Mouse (Mus musculus): ENCODE results near the gene Sema4f.
A peak's percentile ranks its signal among the peaks of the same experiment; 100 is the strongest.

Gene Sema4f

GRCm38 (mm10) chr6:82939167-82939912 is at the start of gene Sema4f:
Gene Sema4f (minus strand): TSS chr6:82939769.
- DNase-seq, result peak; percentile 94

- no peak for DNase-seq
Observed at GRCm38 (mm10) chr6:82987411-82987971, 47.9 kb upstream of the Sema4f start.

- DNase-seq, result peak; percentile 67
Observed at GRCm38 (mm10) chr6:82971031-82971430, 31.5 kb upstream of the Sema4f start.

GRCm38 (mm10) chr6:82969249-82970084 is 29.9 kb upstream of the Sema4f start:
- DNase-seq, result no peak

- no peak for DNase-seq
Observed at GRCm38 (mm10) chr6:82961664-82962063, 22.1 kb upstream of the Sema4f start.

GRCm38 (mm10) chr6:82956553-82957251 is 17.1 kb upstream of the Sema4f start:
- DNase-seq, result no peak

GRCm38 (mm10) chr6:82946651-82947050 is 7.1 kb upstream of the Sema4f start, which contains the start of gene M1ap:
Gene M1ap (plus strand): TSS chr6:82946902.
- DNase-seq, result no peak

GRCm38 (mm10) chr6:82945750-82946149 is 6.2 kb upstream of the Sema4f start:
- DNase-seq, result no peak

- DNase-seq, result no peak
Observed at GRCm38 (mm10) chr6:82940765-82941164, 1.2 kb upstream of the Sema4f start.

- peak; percentile 46 for DNase-seq
Observed at GRCm38 (mm10) chr6:82934616-82935230, 4.8 kb downstream of the Sema4f start.

GRCm38 (mm10) chr6:82927617-82928016 is 12.0 kb downstream of the Sema4f start:
- DNase-seq, result no peak

- DNase-seq, result peak; percentile 55
Observed at GRCm38 (mm10) chr6:82926528-82926927, 13.0 kb downstream of the Sema4f start.

GRCm38 (mm10) chr6:82926106-82926505 is 13.5 kb downstream of the Sema4f start:
- DNase-seq, result peak; percentile 72

GRCm38 (mm10) chr6:82925005-82925404 is 14.6 kb downstream of the Sema4f start:
- no peak for DNase-seq

- DNase-seq, result no peak
Observed at GRCm38 (mm10) chr6:82921426-82922224, 17.9 kb downstream of the Sema4f start.

GRCm38 (mm10) chr6:82919520-82919919 is 20.0 kb downstream of the Sema4f start:
- peak; percentile 51 for DNase-seq

- peak; percentile 65 for DNase-seq
Observed at GRCm38 (mm10) chr6:82918371-82918770, 21.2 kb downstream of the Sema4f start.

- DNase-seq, result no peak
Observed at GRCm38 (mm10) chr6:82917778-82918129, 21.8 kb downstream of the Sema4f start.

- peak; percentile 96 for DNase-seq
Observed at GRCm38 (mm10) chr6:82917076-82917777, 22.3 kb downstream of the Sema4f start.

- peak; percentile 56 for DNase-seq
Observed at GRCm38 (mm10) chr6:82916459-82916858, 23.1 kb downstream of the Sema4f start.

GRCm38 (mm10) chr6:82915889-82916288 is 23.7 kb downstream of the Sema4f start:
- peak; percentile 75 for DNase-seq
